Mouse (Mus musculus) erythroblast, embryonic 14.5 days (primary cell): ENCODE measurements around the gene Fam126b. TPM values are rescaled to one million over a fixed set of nuclear protein-coding genes. Genes with fewer than 3 reads are reported as not detected.
"Not testable (repeated sequence)": the region's sequence is repeated elsewhere in the genome, so short reads cannot be mapped to it uniquely, and the experiment has no call there.

Source experiments
- H3K27me3 ChIP-seq: 2 replicates; pipeline ENCODE4 v1.6.1; 2012; ENCODE audit warnings: inconsistent platforms; ENCODE audit not compliant: control insufficient read depth
- H3K36me3 ChIP-seq: 2 replicates; pipeline ENCODE4 v1.6.1; 2012; ENCODE audit warnings: mild to moderate bottlenecking, inconsistent platforms; ENCODE audit not compliant: control insufficient read depth
- H3K4me1 ChIP-seq: 2 replicates; pipeline ENCODE4 v1.6.1; 2012; ENCODE audit warnings: inconsistent platforms; ENCODE audit not compliant: control insufficient read depth
- H3K4me3 ChIP-seq: replicated peaks from 2 replicates; pipeline ENCODE3; 2012; ENCODE audit warnings: moderate library complexity, mild to moderate bottlenecking, inconsistent platforms
- H3K9me3 ChIP-seq: 2 replicates; pipeline ENCODE4 v1.6.1; 2012; ENCODE audit warnings: low read length, inconsistent platforms, mixed read lengths; ENCODE audit not compliant: control insufficient read depth
- GATA1 ChIP-seq: IDR thresholded peaks from 2 replicates; pipeline ENCODE4 v1.6.1; 2012; ENCODE audit warnings: low read length, inconsistent platforms, mixed read lengths
- TAL1 ChIP-seq: IDR thresholded peaks from 3 replicates; pipeline ENCODE4 v1.6.1; 2012; ENCODE audit warnings: low read length, inconsistent platforms, mixed read lengths
- polyA plus RNA-seq: library from polyadenylated mRNA; stranded (reverse); fragments of >175 nt; gene quantifications from 2 replicates; pipeline ENCODE4 v1.2.3, GENCODE M21; 2012

The Fam126b gene
- polyA plus RNA-seq, 1 experiment, result 0.03 TPM

- no peaks in the 10 kb centered on the region; the same call in 1 of the 2 replicates for H3K36me3 ChIP-seq
- TF ChIP-seq GATA1 (no peak), TAL1 (no peak)
- H3K27me3 ChIP-seq, result no peaks in the 10 kb centered on the region
- peaks cover 21% of the 10 kb centered on the region for H3K4me1 ChIP-seq
- no peak overlapping the region for H3K4me3 ChIP-seq
- no peaks in the 10 kb centered on the region for H3K9me3 ChIP-seq
Measured at GRCm38 (mm10) chr1:58584271-58584670, 1.9 kb downstream of the Fam126b start.

GRCm38 (mm10) chr1:58582611-58583010 lies 3.5 kb downstream of the Fam126b start:
- Histone ChIP-seq H3K4me3 (no peak overlapping the region), H3K9me3 (no peaks in the 10 kb centered on the region), H3K4me1 (peaks cover 21% of the 10 kb centered on the region), H3K27me3 (no peaks in the 10 kb centered on the region), H3K36me3 (no peaks in the 10 kb centered on the region)
- TF ChIP-seq GATA1 (no peak), TAL1 (no peak)

DNA sequence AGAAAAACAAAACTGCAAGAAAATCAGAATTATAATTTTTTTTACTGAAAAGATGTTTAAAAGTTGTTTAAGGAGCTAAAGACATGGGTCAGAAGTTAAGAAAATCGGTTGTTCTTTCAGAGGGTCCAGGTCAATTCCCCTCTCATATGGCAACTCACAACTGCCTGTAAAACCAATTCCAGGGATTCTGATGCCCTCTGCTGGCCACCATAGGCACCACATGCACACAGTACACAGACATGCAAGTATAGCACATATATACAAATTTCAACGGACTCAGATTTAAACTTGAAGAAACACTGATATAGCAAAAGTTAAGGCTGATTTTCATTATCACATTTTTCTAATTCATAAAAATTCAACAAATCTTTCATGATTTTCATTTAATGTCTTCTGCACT lies 6.9 kb downstream of the Fam126b start:
- Histone ChIP-seq H3K36me3 (no peaks in the 10 kb centered on the region), H3K9me3 (no peaks in the 10 kb centered on the region), H3K4me3 (no peak overlapping the region), H3K4me1 (peaks cover 7% of the 10 kb centered on the region), H3K27me3 (no peaks in the 10 kb centered on the region)
- TF ChIP-seq GATA1 (no peak), TAL1 (no peak)

- H3K4me3 ChIP-seq, result no peak overlapping the region
- no peaks in the 10 kb centered on the region for H3K36me3 ChIP-seq
- no peaks in the 10 kb centered on the region for H3K27me3 ChIP-seq
- TF ChIP-seq TAL1, result no peak
- TF ChIP-seq GATA1, result no peak
- peaks cover 19% of the 10 kb centered on the region for H3K4me1 ChIP-seq
- no peaks in the 10 kb centered on the region for H3K9me3 ChIP-seq
Measured at GRCm38 (mm10) chr1:58570437-58570836, 15.7 kb downstream of the Fam126b start.

DNA sequence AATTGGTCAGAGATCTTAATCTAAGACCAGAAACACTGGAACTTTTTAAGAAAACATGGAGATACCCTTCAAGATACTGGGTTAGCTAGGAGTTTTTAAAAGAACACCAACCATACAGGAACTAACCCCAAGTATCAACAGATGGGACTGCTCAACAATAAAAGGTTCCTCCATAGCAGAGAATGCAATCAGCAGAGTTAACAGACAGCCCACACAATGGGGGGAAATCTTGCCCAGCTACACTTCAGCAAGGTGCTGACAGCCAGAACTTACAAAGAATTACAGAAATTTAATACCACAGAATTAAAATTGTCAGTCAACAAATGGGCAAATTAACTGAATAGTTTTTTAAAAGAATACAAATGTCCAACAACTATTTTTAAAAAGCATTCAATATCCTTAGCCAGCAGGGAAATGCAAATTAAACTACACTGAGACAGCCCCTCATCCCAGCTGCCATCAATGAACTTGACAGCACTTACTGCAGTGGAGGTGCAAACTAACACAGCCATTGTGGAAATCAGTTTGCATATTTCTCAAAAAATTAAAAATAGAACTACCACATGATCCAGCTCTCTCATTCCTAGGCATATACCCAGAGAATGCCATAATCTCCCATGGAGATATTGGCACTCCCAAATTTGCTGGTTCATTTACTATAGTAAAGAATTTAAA lies 17.5 kb downstream of the Fam126b start:
- no peak overlapping the region for H3K4me3 ChIP-seq
- no peaks in the 10 kb centered on the region for H3K9me3 ChIP-seq
- TF ChIP-seq TAL1 (no peak), GATA1 (no peak)
- H3K36me3 ChIP-seq, result peaks cover 3% of the 10 kb centered on the region
- peaks cover 19% of the 10 kb centered on the region for H3K4me1 ChIP-seq
- H3K27me3 ChIP-seq, result no peaks in the 10 kb centered on the region

GRCm38 (mm10) chr1:58566621-58567020 lies 19.5 kb downstream of the Fam126b start:
- Histone ChIP-seq H3K4me1 (peaks cover 17% of the 10 kb centered on the region), H3K27me3 (no peaks in the 10 kb centered on the region), H3K4me3 (no peak overlapping the region), H3K9me3 (no peaks in the 10 kb centered on the region), H3K36me3 (peaks cover 6% of the 10 kb centered on the region)
- TF ChIP-seq GATA1, result no peak
- no peak for TF ChIP-seq TAL1

- TF ChIP-seq GATA1 (no peak), TAL1 (no peak)
- Histone ChIP-seq H3K4me1 (peaks cover 10% of the 10 kb centered on the region), H3K36me3 (peaks cover 7% of the 10 kb centered on the region), H3K9me3 (no peaks in the 10 kb centered on the region), H3K27me3 (no peaks in the 10 kb centered on the region), H3K4me3 (no peak overlapping the region)
Measured at GRCm38 (mm10) chr1:58564981-58565380, 21.1 kb downstream of the Fam126b start.

- TF ChIP-seq GATA1 (no peak), TAL1 (no peak)
- H3K36me3 ChIP-seq, result peaks cover 10% of the 10 kb centered on the region
- H3K27me3 ChIP-seq, result no peaks in the 10 kb centered on the region
- no peaks in the 10 kb centered on the region for H3K4me1 ChIP-seq
- H3K9me3 ChIP-seq, result no peaks in the 10 kb centered on the region
- no peak overlapping the region for H3K4me3 ChIP-seq
Measured at GRCm38 (mm10) chr1:58562455-58562854, 23.7 kb downstream of the Fam126b start.

GRCm38 (mm10) chr1:58560370-58560769 lies 25.8 kb downstream of the Fam126b start:
- not testable (repeated sequence) for H3K9me3 ChIP-seq, H3K4me1 ChIP-seq, H3K4me3 ChIP-seq, H3K27me3 ChIP-seq
- H3K36me3 ChIP-seq, result peaks cover 13% of the 10 kb centered on the region

DNA sequence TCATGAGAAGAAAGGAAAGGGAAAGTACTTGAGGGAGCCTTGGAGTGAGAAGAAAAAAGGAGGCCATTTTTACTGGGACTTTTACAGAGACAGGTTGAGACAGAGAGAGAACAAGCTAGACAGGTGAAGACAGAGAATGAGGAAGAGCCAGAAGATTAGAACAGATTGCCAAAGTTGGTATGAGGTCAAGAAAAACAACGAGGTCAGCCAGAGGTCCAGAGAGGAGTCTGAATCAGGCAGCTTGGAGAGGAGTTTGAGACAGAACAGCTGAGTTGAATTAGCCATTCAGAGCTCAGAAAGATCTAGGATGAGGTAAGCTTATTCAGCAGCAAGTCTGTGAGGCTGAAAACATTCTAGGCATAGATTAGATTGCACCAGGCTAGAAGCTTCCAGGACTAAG lies 44.7 kb downstream of the Fam126b start:
- TF ChIP-seq GATA1, result no peak
- H3K36me3 ChIP-seq, result peaks cover 62% of the 10 kb centered on the region

More for the DNA sequence above, 44.7 kb downstream of the Fam126b start:
- H3K27me3 ChIP-seq, result no peaks in the 10 kb centered on the region
- H3K9me3 ChIP-seq, result no peaks in the 10 kb centered on the region
- H3K4me1 ChIP-seq, result peaks cover 2% of the 10 kb centered on the region; the same call in 1 of the 2 replicates
- no peak overlapping the region for H3K4me3 ChIP-seq
